Mouse (Mus musculus) embryonic stem cell, embryonic (primary cell): ENCODE results near the gene Pla2g1b.

ENCODE experiments used
- CTCF ChIA-PET, 4 experiments: fragments of 300-600 bp in 2 of 4; fragments of 350-600 bp in 2 of 4; sonication (Branson Sonifier 250); formaldehyde crosslinking; loops; one replicate each; lab custom pipeline; 2022; ENCODE audit warnings: inconsistent platforms in 2 of 4; lab: Charles Lee
- POLR2A ChIA-PET, 4 experiments: fragments of 300-600 bp in 2 of 4; fragments of 350-600 bp in 2 of 4; sonication (Branson Sonifier 250); formaldehyde crosslinking; loops; one replicate each; lab custom pipeline; 2022; ENCODE audit warnings: antibody characterized with exemption in 4 of 4, inconsistent platforms in 1 of 4; lab: Charles Lee

Pla2g1b gene

GRCm38 (mm10) chr5:115486726-115487125 lies 20.7 kb downstream of the Pla2g1b start:
- ChIA-PET CTCF (no interaction called here), POLR2A (interaction anchor here in 3 of 4 experiments (0.6 to 4.5 kb wide), 20 partner anchors 9 to 81 kb away, joined by 3 to 47 read pairs (median 5); no protein-coding TSS in a partner anchor)

GRCm38 (mm10) chr5:115487353-115487752 lies 21.3 kb downstream of the Pla2g1b start:
- ChIA-PET POLR2A (interaction anchor here in 3 of 4 experiments (0.6 to 4.5 kb wide), 13 partner anchors 9 to 80 kb away, joined by 3 to 47 read pairs (median 5); no protein-coding TSS in a partner anchor), CTCF (no interaction called here)

DNA sequence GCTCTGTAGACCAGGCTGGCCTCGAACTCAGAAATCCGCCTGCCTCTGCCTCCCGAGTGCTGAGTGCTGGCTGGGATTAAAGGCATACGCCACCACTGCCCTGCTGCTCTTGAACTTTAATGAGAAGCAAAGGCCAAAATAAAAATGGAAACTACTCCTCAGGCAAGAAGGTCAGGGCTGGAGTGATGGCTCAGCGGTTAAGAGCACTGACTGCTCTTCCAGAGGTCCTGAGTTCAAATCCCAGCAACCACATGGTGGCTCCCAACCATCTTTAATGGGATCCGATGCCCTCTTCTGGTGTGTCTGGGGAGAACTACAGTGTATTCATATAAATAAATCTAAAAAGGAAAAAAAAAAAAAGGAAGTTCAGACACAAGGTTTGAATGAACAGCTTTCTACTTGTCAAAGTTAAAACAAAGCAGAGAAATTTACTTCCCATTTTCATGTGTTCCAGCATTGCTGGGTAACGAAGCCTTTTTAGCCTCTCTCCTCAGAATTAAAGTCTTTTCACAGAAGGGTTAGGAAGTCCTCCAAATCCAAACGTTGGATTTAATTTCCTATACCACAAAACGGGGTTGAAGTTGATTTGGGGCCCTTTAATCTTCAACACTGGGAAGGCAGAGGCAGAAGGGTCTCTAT lies 22.0 kb downstream of the Pla2g1b start:
- ChIA-PET CTCF (interaction anchor here in 2 of 4 experiments (0.7 to 1.4 kb wide), 2 partner anchors 12 to 245 kb away, joined by 3 read pairs; no protein-coding TSS in a partner anchor), POLR2A (interaction anchor here (0.5 to 9.2 kb wide), 75 partner anchors 8 to 1391 kb away, joined by 3 to 239 read pairs (median 6); partner anchors contain the start of genes Pxn (in 2 of the 4), Rnf10 (in 2 of the 4), Rplp0 (in 2 of the 4) and Cabp1 (in 1 of the 4))

GRCm38 (mm10) chr5:115488841-115489698 lies 23.0 kb downstream of the Pla2g1b start:
- ChIA-PET CTCF (interaction anchor here in 2 of 4 experiments (0.7 to 1.4 kb wide), 3 partner anchors 13 to 244 kb away, joined by 3 read pairs; no protein-coding TSS in a partner anchor), POLR2A (interaction anchor here (0.5 to 9.2 kb wide), 151 partner anchors 9 to 1390 kb away, joined by 3 to 239 read pairs (median 5); partner anchors contain the start of genes Pxn (in 2 of the 4), Rab35 (in 2 of the 4), Rnf10 (in 2 of the 4) and Rplp0 (in 2 of the 4))

- POLR2A ChIA-PET, result interaction anchor here (0.5 to 9.2 kb wide), 177 partner anchors 8 to 1910 kb away, joined by 3 to 239 read pairs (median 4); partner anchors contain the start of genes Pxn (in 3 of the 4), Bicdl1 (in 2 of the 4), Rab35 (in 2 of the 4) and Rnf10 (in 2 of the 4)
Measured at GRCm38 (mm10) chr5:115489699-115490637, 23.9 kb downstream of the Pla2g1b start.

DNA sequence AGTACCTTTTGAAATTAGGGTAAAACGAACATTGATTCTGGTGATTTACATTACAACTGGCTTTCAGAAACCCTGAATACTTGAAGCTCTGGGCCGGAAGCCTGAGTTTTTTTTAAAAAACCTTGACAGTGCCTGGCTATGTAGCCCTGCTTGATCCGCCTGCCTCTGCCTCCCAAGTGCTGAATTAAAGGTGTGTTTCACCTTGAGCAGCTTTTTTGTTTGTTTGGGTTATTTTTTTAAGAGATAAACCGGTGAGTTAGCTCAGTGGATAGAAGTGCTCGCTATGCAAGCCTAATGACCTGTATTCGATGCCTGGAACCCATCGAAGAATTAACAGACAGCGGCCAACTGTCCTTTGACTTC lies 24.6 kb downstream of the Pla2g1b start:
- ChIA-PET CTCF (interaction anchor here in 2 of 4 experiments (0.6 to 1.7 kb wide), 6 partner anchors 8 to 288 kb away, joined by 3 to 7 read pairs (median 3); no protein-coding TSS in a partner anchor), POLR2A (interaction anchor here (0.5 to 9.2 kb wide), 136 partner anchors 8 to 1909 kb away, joined by 3 to 239 read pairs (median 5); partner anchors contain the start of genes Pxn (in 3 of the 4), Dynll1 (in 2 of the 4), Rab35 (in 2 of the 4) and Rnf10 (in 2 of the 4))

More at GRCm38 (mm10) chr5:115489699-115490637, 23.9 kb downstream of the Pla2g1b start:
- CTCF ChIA-PET, result interaction anchor here in 2 of 4 experiments (0.6 to 1.7 kb wide), 6 partner anchors 8 to 64 kb away, joined by 3 to 7 read pairs (median 3); no protein-coding TSS in a partner anchor

DNA sequence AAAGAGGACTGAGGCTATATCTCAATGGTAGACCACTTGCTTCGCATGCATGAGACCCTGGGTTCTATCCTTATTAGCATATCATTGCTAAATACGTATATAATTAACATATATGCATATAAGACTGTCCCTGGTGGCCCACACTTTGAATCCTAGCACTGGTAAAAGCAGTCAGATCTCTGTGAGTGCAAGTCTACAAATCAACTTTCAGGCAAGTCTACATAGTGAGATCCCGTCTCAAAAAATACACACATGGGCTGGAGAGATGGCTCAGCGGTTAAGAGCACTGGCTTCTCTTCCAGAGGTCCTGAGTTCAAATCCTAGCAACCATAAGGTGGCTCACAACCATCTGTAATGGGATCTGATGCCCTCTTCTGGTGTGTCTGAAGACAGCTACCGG lies 25.0 kb downstream of the Pla2g1b start:
- ChIA-PET POLR2A (interaction anchor here (0.5 to 9.2 kb wide), 158 partner anchors 8 to 1909 kb away, joined by 3 to 239 read pairs (median 5); partner anchors contain the start of genes Pxn (in 3 of the 4), Rplp0 (in 3 of the 4), Dynll1 (in 2 of the 4) and Rnf10 (in 2 of the 4)), CTCF (interaction anchor here (0.6 to 1.9 kb wide), 12 partner anchors 11 to 316 kb away, joined by 3 to 9 read pairs (median 3); no protein-coding TSS in a partner anchor)

GRCm38 (mm10) chr5:115491771-115492322 lies 25.8 kb downstream of the Pla2g1b start:
- ChIA-PET POLR2A (interaction anchor here (0.5 to 9.2 kb wide), 97 partner anchors 7 to 516 kb away, joined by 3 to 239 read pairs (median 5); partner anchors contain the start of genes Rplp0 (in 3 of the 4), Dynll1 (in 2 of the 4), Bicdl1 (in 1 of the 4) and Pla2g1b (in 1 of the 4)), CTCF (interaction anchor here (0.5 to 1.9 kb wide), 12 partner anchors 12 to 701 kb away, joined by 3 to 9 read pairs (median 4); no protein-coding TSS in a partner anchor)

DNA sequence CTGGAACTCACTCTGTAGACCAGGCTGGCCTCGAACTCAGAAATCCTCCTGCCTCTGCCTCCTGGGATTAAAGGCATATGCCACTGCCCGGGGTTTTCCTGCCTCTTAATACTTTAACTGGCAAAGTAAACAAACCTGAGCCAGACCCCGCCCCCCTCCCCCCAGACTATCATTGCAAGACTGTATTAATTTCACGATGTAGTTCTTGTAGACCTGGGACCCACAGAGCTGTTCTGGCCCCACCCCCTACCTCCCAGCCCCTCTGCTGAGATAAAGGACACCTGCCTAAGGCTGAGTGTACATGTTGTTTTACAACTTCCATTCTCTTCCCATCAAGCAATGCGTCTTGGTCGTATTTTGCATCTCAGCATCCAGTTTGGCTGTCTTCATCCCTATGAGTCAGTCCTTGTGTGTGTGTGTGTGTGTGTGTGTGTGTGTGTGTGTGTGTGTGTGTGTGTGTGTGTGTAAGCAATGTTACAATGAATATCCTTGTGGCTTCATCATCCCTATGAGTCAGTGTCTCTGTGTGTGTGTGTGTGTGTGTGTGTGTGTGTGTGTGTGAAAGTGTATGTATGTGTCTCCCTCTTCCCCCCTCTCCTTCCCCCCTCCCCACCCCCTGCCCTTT lies 26.8 kb downstream of the Pla2g1b start:
- POLR2A ChIA-PET, result interaction anchor here (0.6 to 9.2 kb wide), 65 partner anchors 6 to 341 kb away, joined by 3 to 239 read pairs (median 7); partner anchors contain the start of genes Dynll1 (in 2 of the 4), Rplp0 (in 2 of the 4), Pla2g1b (in 1 of the 4) and Pxn (in 1 of the 4)

GRCm38 (mm10) chr5:115493441-115493840 lies 27.4 kb downstream of the Pla2g1b start:
- CTCF ChIA-PET, result interaction anchor here in 1 of 4 experiments (0.5 to 0.7 kb wide), 3 partner anchors 62 to 134 kb away, joined by 3 to 5 read pairs (median 4); no protein-coding TSS in a partner anchor
- POLR2A ChIA-PET, result interaction anchor here (0.7 to 9.2 kb wide), 15 partner anchors 10 to 731 kb away, joined by 3 to 239 read pairs (median 7); partner anchors contain the start of genes Rplp0 (in 2 of the 4) and Sirt4 (in 1 of the 4)

More for the DNA sequence above, 26.8 kb downstream of the Pla2g1b start:
- CTCF ChIA-PET, result interaction anchor here in 3 of 4 experiments (0.5 to 1.9 kb wide), 7 partner anchors 13 to 700 kb away, joined by 3 to 9 read pairs (median 5); no protein-coding TSS in a partner anchor

GRCm38 (mm10) chr5:115495618-115496017 lies 29.6 kb downstream of the Pla2g1b start:
- CTCF ChIA-PET, result interaction anchor here in 3 of 4 experiments (0.5 to 1.6 kb wide), 6 partner anchors 9 to 303 kb away, joined by 3 to 5 read pairs (median 3); no protein-coding TSS in a partner anchor
- POLR2A ChIA-PET, result interaction anchor here in 3 of 4 experiments (0.5 to 9.2 kb wide), 42 partner anchors 9 to 954 kb away, joined by 3 to 239 read pairs (median 4); partner anchors contain the start of genes Rplp0 (in 2 of the 3), Sirt4 (in 2 of the 3), Dynll1 (in 1 of the 3) and Rab35 (in 1 of the 3)

- ChIA-PET POLR2A (interaction anchor here in 3 of 4 experiments (0.6 to 9.2 kb wide), 19 partner anchors 7 to 439 kb away, joined by 3 to 239 read pairs (median 4); partner anchors contain the start of genes Dynll1 (in 1 of the 3), Rplp0 (in 1 of the 3) and Sirt4 (in 1 of the 3)), CTCF (interaction anchor here in 2 of 4 experiments (0.6 to 1.6 kb wide), 3 partner anchors 8 to 120 kb away, joined by 4 to 5 read pairs (median 4); no protein-coding TSS in a partner anchor)
Measured at GRCm38 (mm10) chr5:115497033-115497432, 31.0 kb downstream of the Pla2g1b start.

DNA sequence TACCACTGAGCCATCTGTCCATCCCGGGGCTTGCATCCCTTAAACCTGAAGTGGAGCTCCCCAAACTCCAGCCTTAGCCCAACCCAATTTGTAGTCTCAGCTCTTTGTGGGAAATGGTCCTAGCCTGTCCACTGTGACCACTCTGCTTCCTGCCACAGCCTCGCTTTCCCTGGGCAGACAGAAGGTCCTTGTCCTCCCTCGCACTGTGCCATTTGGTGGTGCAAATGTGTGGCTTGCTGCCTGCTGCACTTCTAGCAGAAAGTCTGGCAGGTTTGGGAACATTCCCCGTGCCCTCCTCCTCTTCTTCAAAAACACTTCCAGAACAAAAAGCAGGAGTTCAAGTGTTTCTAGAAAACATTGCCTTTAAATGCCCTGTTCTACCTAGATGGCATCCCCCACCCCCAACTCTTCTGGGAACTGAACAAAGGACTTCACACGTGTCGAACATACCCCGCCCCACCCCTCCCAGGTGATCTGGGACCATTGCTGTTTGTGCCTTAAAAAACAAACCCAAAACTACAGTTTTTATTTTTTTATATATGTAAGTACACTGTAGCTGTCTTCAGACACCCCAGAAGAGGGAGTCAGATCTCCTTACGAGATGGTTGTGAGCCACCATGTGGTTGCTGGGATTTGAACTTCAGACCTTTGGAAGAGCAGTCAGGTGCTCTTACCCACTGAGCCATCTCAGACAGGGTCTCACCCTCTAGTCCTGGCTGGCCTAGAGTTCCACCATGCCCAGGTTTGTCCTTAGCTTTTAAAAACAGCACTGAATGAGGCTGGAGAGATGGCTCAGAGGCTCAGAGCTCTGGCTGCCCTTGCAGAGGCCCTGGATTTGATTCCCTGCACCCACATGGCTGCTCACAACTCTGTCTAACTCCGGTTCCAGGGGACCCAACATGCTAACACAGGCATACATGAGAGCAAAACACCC lies 32.5 kb downstream of the Pla2g1b start:
- POLR2A ChIA-PET, result interaction anchor here (0.6 to 4.4 kb wide), 25 partner anchors 8 to 766 kb away, joined by 3 to 32 read pairs (median 4); partner anchors contain the start of gene Rplp0 (in 1 of the 4)
- CTCF ChIA-PET, result interaction anchor here in 3 of 4 experiments (0.6 to 1.3 kb wide), 6 partner anchors 10 to 486 kb away, joined by 3 to 8 read pairs (median 3); no protein-coding TSS in a partner anchor
